Mouse (Mus musculus): ENCODE results near the gene Bag1.
"Not testable (repeated sequence)": the region's sequence is repeated elsewhere in the genome, so short reads cannot be mapped to it uniquely, and the experiment has no call there.

The Bag1 gene

DNA sequence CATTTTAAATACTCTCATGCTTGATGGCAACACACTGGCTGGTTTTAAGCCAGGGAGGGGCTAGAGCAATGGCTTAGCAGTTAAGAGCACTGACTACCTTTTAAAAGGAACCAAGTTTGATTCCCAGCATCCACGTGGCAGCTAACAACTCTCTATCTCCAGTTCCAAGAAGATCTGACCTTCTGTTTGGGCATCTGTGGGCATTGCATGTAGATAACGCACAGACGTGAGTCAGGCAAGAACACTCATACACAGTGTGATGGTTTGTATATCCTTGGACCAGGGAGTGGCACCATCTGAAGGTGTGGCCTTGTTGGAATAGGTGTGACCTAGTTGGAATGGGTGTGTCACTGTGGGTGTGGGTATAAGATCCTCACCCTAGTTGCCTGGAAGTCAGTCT, 13.7 kb downstream of the Bag1 start:
- not testable (repeated sequence) for DNase-seq

DNA sequence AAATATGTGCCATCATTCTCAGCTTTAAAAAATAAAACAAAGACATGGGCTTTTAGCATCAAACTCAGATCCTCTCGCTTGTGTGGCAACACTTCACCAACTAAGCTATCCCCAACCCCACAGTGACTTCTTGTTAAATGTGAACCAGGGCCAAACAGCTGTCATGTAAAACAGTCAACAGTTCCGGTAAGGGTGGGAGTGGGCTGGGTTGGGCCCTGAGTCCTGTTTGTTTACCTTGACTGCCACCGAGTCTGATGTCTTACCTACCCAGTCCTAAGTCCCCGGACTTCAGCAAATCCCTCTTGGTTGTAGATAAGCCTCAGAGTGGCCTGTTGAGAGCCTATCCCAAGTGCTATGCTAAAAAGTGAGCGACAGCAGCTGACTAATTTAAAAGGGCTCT, 14.4 kb downstream of the Bag1 start:
- DNase-seq = no peak

DNA sequence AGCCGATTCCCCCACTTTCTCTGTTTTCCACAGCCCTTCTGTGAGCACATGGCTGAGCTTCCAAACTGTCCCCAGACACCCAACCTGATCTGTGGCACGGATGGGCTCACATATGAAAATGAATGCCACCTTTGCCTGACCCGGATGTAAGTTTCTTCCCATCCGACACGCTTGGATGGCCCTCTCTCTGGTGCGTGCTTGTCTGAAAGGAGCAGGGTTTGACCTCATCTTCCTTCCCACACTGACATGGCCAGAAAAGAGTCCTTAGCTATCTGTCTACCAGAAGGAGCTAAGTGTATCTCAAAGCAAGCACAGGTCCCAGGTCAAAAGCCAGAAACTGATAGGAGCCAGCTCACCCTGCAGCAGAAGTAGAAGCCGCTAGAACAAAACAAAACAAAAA, 19.0 kb downstream of the Bag1 start:
- DNase-seq = no peak

DNA sequence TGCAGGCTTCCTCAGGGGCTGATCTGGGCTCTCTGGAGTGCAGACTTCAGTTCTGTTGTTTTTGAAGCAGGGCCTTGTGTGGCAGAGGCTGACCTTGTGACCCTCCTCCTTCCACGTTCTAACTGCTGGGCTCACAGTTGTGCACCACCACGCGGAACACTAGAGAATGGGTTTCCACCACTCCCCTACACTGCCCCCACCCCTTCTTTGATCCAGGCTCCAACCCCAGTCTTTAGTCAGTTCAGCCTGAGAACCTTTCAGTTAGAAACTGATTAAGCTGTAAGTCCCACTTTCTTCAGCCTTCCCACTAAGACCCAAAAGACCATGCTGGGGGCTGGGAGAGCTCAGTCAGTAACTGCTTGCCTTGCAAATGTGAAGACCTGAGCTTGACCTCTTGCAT, 22.5 kb downstream of the Bag1 start:
- no peak for DNase-seq

DNA sequence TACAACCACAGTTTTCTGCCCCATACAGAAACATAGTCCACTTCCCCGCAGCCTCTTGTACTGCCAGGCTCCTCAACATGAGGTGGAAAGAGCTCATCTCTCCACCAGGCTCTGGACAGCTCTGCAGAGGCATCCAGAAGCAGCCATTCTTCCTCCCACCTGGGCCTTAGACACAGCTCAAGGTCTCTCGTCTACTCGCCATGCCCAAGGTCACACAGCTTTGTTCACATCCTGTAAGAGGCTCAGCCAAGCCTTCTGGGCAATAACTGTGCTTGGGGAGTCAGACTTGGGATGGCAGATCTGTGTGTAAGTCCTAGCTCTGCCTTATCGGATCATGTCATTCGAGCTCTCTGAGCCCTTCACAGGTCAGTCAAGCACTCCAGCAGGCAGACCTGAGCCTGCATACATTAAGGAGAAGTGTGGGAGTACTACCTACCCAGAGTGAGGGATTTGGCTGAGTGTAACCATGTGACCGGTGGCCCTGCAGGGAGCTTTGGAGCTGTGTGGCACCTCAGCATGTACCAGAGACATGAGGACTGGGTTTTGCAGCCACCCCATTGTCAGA, 24.9 kb downstream of the Bag1 start:
- DNase-seq = no peak

DNA sequence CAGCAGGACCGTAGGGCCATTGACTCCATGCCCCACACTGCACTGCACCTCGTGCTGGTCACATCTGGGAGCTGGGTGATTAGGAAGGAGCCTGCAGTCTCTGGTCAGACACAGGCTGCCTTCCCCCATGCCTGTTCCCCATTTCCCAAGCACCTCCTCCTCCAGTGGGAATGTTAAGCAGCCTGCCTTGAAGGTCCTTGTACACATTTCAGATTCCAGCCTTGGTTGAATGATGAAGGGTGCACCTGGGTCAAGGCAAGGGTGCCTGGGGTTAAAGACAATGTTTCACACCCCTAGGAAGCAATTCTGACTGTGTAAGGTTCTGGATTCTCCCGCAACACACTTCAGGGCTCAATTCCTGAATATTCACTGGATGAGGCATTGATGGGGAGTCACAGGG, 26.8 kb downstream of the Bag1 start:
- DNase-seq = no peak

DNA sequence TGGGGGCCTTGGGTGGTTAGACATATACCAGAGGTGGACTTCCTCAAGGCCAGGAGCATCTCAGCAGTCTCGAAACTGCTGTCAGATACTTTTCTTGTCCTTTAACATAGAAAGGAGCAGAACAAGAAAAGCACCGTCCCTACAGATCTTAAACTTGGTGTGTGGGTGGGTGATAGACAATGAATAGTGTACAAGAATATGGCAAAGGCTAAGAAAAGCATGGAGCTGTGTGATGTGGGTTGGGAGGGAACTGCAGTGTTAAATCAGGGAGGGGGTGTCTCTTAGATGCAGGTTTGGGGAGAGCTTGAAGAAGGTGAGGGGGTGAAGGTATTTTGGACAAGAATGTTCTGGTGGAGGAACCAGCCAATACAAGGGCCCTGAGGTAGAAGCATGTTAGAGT, 27.5 kb downstream of the Bag1 start:
- DNase-seq = no peak

DNA sequence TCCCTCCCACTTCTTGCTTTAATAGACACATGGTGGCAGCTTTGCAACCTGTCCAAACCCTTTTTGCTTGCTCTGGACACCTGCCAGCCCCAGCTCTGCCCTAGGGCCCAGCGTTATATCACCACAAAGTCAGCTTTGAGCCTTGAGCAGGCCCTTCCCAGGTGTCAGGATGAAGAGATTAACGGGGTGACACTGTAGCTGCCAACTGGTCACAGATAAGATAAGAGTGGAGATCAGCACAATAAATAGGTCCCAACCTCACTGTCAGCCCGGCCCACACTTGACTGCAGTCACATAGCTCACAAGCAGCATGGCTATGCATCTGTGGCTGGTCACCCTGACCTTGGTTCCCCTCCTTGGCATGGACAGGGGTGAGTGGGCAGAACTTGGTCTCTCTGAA, 28.3 kb downstream of the Bag1 start, which contains the start of gene Spink4:
Gene Spink4, plus strand, starts transcription at position 268 of the 400 bp plus-strand sequence.
- no peak for DNase-seq

DNA sequence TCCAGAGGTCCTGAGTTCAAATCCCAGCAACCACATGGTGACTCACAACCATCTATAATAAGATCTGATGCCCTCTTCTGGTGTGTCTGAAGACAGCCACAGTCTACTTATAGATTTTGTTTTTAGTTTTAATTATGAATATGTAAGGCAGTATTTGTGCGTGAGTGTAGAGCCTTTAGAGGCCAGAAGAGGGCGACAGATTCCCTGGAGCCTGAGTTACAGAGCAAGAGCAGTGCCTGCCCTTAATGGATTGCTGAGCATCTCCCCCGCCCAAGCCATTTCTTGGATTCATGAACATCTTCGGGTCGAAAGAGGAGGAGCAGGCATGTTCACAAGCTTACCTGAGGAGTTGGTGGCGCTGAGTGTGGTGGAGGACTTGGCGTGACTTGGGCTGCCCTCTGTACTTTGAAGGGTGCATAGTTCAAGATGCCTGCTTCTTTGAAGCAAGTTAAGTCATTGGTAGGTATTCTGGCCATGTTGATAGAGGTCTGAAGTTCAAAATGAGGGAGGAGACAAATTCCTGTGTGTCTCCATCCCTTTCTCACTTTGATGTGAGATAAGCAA, 31.4 kb downstream of the Bag1 start:
- DNase-seq = no peak

DNA sequence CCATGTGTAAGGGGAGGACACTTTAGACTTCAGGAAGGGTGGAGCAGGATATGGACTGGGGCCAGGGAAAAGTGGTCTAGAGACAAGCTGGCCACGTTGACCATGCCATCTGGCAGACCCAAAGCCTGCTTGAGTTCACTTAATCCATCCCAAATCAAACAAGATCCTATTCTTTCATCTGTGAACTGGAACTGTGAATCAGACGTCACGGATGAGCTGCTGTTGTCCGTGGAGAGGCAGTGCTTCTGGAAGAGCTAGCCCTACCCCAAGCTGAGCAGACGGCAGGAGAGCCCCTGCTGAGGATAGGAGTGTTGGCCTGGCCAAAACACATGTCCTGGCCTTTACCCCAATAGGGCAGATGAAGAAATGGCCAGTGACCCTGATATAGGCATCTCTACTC, 32.1 kb downstream of the Bag1 start:
- DNase-seq = no peak

DNA sequence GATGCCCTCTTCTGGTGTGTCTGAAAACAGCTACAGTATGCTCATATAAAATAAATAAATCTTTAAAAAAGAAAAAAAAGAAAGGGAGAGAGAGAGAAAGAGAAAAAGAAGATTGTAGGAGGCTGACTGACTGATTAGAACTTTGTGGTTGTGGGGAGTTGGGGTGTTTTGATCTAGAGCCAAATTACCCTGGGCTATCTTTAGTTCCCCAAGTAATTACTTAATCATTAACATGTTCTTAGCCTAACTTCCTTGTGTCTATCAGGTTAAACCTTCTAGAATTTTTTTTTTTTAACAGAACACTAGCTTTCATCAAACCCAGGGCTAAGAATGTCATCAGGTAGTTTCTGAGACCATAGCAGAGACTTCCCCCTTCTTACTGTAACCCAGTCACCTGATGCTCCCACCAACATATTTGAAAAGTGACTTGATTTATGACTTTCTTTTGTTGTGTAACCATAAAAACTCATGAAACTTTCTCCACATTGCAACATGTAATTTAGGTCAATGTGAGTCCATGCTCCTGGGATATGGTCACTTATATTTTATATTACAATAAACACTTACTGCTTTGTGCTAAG, 33.7 kb downstream of the Bag1 start:
- DNase-seq = no peak

DNA sequence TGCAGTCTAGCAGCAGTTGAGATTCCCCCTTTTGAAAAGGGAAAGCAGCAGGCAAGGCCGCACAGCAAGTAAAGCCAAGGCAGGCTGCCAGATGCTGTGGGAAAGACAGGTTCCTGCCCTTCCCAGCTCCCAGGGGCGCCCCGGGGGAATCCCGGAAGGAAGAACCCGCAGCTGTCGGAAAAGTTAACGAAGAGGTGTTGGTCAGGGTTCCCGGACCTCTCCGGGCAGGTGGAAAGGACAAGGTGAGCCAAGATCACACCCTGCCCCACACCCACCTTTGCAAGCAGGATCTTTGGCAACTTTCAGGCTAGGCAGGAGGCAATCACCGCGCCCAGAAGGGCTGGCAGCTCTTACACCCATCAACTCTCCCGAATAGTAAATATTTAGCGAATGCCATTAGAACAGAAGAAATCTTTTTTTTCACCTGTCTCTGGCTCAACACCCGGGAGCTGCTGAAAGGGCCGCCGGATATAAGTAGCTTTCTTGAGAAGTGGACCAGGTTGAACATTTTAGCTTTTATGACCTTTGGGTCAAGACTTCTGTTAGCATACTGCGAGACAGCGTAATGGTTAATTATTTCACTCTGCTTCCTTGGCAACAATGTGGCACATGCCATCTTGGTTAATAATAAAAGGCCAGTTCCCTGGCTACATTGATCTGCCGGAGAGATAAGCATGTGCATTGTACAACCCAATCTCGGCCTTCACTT, 39.7 kb downstream of the Bag1 start:
- DNase-seq = no peak

DNA sequence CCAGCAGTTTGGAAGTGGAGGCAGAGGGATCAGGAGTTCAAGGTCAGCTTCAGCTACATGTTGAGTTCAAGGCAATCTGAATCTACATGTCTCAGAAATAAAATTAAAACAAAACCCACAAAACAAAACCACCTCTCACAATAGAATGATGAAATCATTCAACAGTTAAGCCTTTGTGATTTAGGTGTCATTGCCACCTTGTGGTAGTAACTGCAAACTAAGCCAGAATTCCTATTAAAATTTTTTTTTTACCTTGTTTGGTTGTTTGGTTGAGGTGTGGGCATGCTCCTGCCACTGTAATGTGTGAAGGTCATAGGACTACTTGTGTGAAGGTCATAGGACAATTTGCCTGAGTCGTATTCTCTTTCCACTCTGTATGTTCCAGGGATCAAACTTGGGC, 41.8 kb downstream of the Bag1 start:
- DNase-seq = no peak

DNA sequence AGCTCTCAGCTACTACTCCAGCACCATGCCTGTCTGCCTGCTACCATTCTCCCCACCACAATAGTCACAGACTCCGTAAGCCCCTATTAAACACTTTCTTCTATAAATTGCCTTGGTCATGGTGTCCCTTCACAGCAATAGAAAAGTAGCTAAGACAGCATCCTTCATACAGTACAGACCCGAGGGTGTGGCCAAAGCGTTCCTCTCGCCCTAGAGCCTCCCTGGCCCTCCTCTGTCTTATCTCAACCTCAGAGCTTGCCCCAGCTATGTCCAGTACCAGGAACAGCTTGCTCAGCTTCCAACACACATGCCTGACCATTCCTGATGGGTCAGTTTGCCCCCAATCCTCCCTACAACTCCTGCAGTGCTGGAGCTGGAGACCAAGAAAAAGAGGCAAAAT, 47.5 kb downstream of the Bag1 start:
- no peak for DNase-seq

DNA sequence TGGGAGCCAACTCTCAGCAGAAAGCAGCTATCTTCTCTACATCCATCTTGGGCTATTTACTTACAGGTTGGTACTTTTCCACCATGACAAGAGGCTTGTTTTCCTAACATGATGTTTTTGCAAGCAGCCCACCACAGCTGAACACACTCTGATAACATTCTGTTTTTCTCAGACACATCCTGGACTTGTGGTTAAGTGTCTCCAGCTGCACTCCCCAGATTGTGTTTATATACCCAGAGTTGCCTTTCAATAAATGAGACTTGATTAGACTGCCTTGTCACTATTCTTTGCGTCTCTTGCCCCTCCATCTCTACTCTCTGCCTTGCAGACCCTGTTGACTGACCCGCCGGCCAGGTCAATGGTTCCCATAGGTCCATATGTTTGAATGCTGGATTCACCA, 48.0 kb downstream of the Bag1 start:
- DNase-seq = no peak

DNA sequence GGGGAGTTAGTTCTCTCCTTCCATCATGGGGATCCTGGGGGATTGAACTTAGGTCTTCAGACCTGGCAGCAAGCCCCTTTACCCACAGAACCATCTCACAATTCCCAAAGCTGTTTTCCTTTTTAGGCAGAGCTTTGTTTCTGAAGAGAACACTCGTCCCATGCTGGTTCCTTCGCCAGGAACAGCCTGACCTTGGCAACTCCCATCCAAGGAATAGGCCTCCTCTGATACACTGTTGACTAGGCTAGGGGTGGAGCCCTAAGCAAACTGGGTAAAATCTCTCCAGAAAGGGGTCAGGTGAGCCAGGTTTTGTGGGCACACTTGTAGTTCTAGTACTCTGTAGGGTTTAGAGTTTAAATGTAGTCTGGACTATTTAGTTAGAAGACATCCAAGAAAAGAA, 48.8 kb downstream of the Bag1 start:
- DNase-seq = no peak

DNA sequence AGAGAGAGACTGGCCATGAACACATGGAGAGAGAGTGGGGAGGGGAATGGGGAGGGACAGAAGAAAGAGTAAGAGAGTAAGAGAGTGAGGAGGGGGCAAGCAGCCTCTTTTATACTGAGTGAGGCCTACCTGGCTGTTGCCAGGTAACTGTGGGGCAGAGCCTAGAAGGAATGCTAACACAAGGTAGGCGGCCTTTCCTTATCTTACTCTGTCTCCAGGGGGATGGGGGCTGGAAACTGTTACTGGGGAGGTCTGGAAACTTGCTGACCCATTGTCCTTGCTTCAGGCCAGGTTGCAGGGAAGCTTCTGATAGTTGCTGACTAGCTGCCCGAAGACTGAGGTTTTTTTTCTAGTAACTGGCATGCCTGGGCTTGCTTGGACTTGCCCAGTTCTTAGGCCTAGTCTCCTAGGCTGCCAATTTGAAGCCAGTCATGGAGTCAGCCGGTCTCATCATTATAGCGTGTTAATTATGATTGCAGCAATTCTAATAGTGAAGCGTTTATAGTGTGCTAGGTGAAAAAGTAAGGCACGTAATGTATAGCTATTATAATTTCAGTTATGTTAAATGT, 49.5 kb downstream of the Bag1 start:
- no peak for DNase-seq

DNA sequence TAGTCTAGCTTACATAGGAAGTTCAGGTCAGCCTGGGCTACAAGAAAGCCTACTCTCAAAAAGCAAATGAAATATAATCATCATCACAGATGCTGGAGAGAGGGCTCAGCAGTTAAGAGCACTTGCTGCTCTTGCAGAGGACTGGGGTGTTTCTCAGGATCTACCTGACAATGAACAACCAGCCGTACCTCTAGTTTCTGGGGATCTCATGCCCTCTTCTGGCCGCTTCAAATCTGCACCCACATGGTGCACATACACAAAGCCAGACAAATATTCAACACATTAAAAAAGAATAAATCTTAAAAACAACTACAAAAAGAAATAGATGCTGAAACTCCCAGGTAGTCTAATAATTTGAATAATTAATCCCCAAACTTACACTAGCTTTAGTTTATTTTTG, 52.4 kb downstream of the Bag1 start:
- DNase-seq = no peak

DNA sequence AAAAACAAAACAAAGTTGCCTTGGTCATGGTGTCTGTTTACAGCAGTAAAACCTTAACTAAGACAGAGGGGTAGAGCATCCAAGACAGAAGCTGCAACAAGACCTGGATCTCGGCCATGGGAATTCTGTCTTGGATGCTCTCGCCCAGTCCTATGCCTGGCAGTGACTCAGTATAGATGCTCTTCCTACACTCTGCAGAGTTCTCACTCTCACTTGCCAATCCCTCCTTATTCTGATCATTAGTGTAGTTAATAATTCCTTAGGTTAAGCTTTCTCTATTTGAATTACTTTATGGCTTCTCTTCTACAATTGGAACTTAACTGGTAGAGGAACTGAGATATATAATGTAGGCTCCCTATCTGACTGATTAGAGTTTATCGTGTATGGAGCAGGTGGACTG, 53.0 kb downstream of the Bag1 start:
- DNase-seq = no peak

DNA sequence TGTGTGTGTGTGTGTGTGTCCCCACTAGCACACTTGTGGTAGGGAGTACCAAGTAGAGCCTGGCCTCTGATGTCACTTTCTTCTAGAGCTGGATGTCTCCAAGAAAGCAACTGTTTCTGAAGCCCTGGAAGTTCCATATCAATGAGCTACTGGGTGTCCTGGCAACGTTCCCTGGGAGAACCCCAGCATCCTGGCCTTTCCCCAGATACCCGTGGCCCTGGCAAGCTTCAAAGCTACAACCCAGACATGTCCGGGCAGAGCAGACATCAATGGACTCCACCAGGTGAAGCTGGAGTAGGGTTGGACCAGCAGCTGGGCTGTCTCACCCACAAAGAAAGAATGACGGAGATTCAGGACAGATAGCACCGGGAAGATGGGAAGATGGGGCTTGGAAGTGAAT, 56.9 kb downstream of the Bag1 start:
- DNase-seq = no peak

DNA sequence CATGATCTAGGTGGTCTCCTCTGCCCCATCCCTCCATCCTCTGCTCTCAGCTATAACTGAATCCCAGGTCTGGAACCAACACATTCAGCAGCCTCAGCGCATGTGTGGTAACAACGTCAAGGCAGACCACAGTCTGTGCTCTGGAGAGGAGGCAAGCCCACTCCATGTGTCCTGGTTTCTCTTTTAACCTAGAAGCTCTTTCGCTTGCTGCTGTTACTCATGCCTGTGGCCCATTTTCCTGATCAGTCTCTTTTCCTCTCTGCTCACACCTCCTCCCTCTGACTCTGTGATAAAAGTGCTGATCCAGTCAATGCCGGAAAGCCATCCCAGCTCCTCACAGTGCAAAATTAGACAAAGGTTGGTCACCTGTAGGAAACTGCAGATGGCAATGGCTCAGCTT, 58.1 kb downstream of the Bag1 start:
- no peak for DNase-seq

DNA sequence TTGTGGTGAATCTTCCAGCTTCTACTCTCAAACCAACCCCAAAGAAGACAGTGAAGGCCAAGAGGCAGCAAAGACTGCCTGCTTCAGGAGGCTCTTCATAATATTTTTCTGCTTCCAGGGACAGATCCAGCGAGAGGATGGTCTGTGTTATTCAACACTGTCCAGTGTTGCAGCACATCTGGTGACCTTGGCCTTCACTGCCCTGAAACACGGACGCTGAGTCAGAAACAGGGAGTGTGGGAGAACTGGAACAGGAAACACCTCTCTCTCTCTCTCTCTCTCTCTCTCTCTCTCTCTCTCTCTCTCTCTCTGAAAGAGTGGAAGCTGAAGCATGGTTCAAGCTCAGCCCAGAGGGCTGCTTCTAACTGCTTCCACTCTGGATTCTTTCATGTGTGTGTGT, 58.8 kb downstream of the Bag1 start:
- no peak for DNase-seq

DNA sequence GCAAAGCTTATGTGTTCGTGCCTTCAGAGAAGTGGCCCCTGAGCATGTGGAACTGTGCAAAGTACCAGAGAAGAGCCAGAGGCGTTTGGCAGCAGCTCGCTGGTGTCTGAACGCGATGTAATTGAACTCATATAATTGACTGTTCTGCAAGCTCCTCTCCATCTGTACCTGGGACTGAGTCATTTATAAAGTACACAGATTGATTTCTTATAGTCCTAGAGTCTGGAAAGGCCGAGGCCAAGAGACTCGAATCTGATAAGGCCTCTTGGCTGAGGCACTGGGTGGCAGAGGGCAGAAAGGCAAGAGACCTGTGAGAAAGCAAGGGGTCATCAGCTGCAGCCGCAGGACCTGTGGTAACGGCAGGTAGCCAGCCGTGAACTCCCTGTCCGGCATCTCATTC, 59.3 kb downstream of the Bag1 start:
- DNase-seq = no peak

Measured in thymus, postnatal 4 days (tissue).